Mouse (Mus musculus): ENCODE data around the gene Acsm1. TPM values are rescaled to one million over a fixed set of nuclear protein-coding genes. Genes with fewer than 3 reads are reported as not detected.
A peak's percentile ranks its signal among the peaks of the same experiment; 100 is the strongest.

The Acsm1 gene
- polyA plus RNA-seq, 1 experiment from 2014 or later: 1.8 TPM

GRCm38 (mm10) chr7:119620157-119620556 lies 13.3 kb downstream of the Acsm1 start:
- H3K27ac ChIP-seq (replicated peaks): no peak overlapping the region
- peak; percentile 34 for DNase-seq (ENCODE audit: low spot score)
- H3K4me2 ChIP-seq (replicated peaks; ENCODE audit: low read depth): no peak overlapping the region
- no peaks in the 10 kb centered on the region for H3K27me3 ChIP-seq (ENCODE audit: control insufficient read depth, insufficient read depth, low read length)
- H3K4me1 ChIP-seq (replicated peaks; ENCODE audit: control insufficient read depth, insufficient read depth): no peaks in the 10 kb centered on the region
- no peak overlapping the region for H3K9ac ChIP-seq (ENCODE audit: low read length)
- no peak overlapping the region for H3K4me3 ChIP-seq (ENCODE audit: low read depth, low read length)
- no peaks in the 10 kb centered on the region for H3K9me3 ChIP-seq (ENCODE audit: control insufficient read depth, low read length)
- peak; percentile 91 for ATAC-seq (ENCODE audit: low FRiP score, low TSS enrichment)
- TF ChIP-seq EP300 (optimal IDR thresholded peaks at IDR 0.05) (no peak), CTCF (IDR thresholded peaks at IDR 0.05; ENCODE audit: low read depth) (no peak)
- no peaks in the 10 kb centered on the region for H3K36me3 ChIP-seq (ENCODE audit: control insufficient read depth, insufficient read depth, low read length)

GRCm38 (mm10) chr7:119638773-119639172 lies 31.9 kb downstream of the Acsm1 start:
- no peaks in the 10 kb centered on the region for H3K27me3 ChIP-seq (ENCODE audit: control insufficient read depth, insufficient read depth, low read length)
- H3K9ac ChIP-seq (ENCODE audit: low read length): no peak overlapping the region
- H3K9me3 ChIP-seq (ENCODE audit: control insufficient read depth, low read length): no peaks in the 10 kb centered on the region
- no peak overlapping the region for H3K4me3 ChIP-seq (ENCODE audit: low read depth, low read length)
- DNase-seq (ENCODE audit: low spot score) (no peak), ATAC-seq (ENCODE audit: low FRiP score, low TSS enrichment) (no peak)
- H3K4me1 ChIP-seq (replicated peaks; ENCODE audit: control insufficient read depth, insufficient read depth): no peaks in the 10 kb centered on the region
- TF ChIP-seq CTCF (IDR thresholded peaks at IDR 0.05; ENCODE audit: low read depth) (no peak), EP300 (optimal IDR thresholded peaks at IDR 0.05) (no peak)
- H3K27ac ChIP-seq (replicated peaks): no peak overlapping the region
- H3K4me2 ChIP-seq (replicated peaks; ENCODE audit: low read depth): no peak overlapping the region
- no peaks in the 10 kb centered on the region for H3K36me3 ChIP-seq (ENCODE audit: control insufficient read depth, insufficient read depth, low read length)

- no peak overlapping the region for H3K4me3 ChIP-seq (ENCODE audit: low read depth, low read length)
- TF ChIP-seq EP300 (optimal IDR thresholded peaks at IDR 0.05) (no peak), CTCF (IDR thresholded peaks at IDR 0.05; ENCODE audit: low read depth) (no peak)
- DNase-seq (ENCODE audit: low spot score): no peak
- H3K4me2 ChIP-seq (replicated peaks; ENCODE audit: low read depth): no peak overlapping the region
- no peaks in the 10 kb centered on the region for H3K36me3 ChIP-seq (ENCODE audit: control insufficient read depth, insufficient read depth, low read length)
- H3K27me3 ChIP-seq (ENCODE audit: control insufficient read depth, insufficient read depth, low read length): no peaks in the 10 kb centered on the region
- no peak for ATAC-seq (ENCODE audit: low FRiP score, low TSS enrichment)
- no peak overlapping the region for H3K9ac ChIP-seq (ENCODE audit: low read length)
- no peaks in the 10 kb centered on the region for H3K9me3 ChIP-seq (ENCODE audit: control insufficient read depth, low read length)
- no peak overlapping the region for H3K27ac ChIP-seq (replicated peaks)
- H3K4me1 ChIP-seq (replicated peaks; ENCODE audit: control insufficient read depth, insufficient read depth): no peaks in the 10 kb centered on the region
- 65% methylated on average over 5 of the region's 5 CpGs for WGBS
Measured at GRCm38 (mm10) chr7:119642307-119642706, 35.5 kb downstream of the Acsm1 start.

- H3K27ac ChIP-seq (replicated peaks): no peak overlapping the region
- DNase-seq (ENCODE audit: low spot score) (no peak), ATAC-seq (ENCODE audit: low FRiP score, low TSS enrichment) (no peak)
Measured at GRCm38 (mm10) chr7:119667893-119668292, 61.1 kb downstream of the Acsm1 start.

GRCm38 (mm10) chr7:119670395-119670794 lies 63.6 kb downstream of the Acsm1 start:
- Histone ChIP-seq H3K4me1 (replicated peaks; ENCODE audit: control insufficient read depth, insufficient read depth) (no peaks in the 10 kb centered on the region), H3K27ac (replicated peaks) (no peak overlapping the region), H3K36me3 (ENCODE audit: control insufficient read depth, insufficient read depth, low read length) (no peaks in the 10 kb centered on the region), H3K4me2 (replicated peaks; ENCODE audit: low read depth) (no peak overlapping the region), H3K4me3 (ENCODE audit: low read depth, low read length) (no peak overlapping the region), H3K27me3 (ENCODE audit: control insufficient read depth, insufficient read depth, low read length) (no peaks in the 10 kb centered on the region), H3K9me3 (ENCODE audit: control insufficient read depth, low read length) (no peaks in the 10 kb centered on the region), H3K9ac (ENCODE audit: low read length) (no peak overlapping the region)
- TF ChIP-seq CTCF (IDR thresholded peaks at IDR 0.05; ENCODE audit: low read depth): no peak
- no peak for TF ChIP-seq EP300 (optimal IDR thresholded peaks at IDR 0.05)
- DNase-seq (ENCODE audit: low spot score): no peak
- ATAC-seq (ENCODE audit: low FRiP score, low TSS enrichment): no peak
- 56% methylated on average over 5 of the region's 5 CpGs for WGBS

More at GRCm38 (mm10) chr7:119667893-119668292, 61.1 kb downstream of the Acsm1 start:
- Histone ChIP-seq H3K36me3 (ENCODE audit: control insufficient read depth, insufficient read depth, low read length) (no peaks in the 10 kb centered on the region), H3K9me3 (ENCODE audit: control insufficient read depth, low read length) (no peaks in the 10 kb centered on the region), H3K4me3 (ENCODE audit: low read depth, low read length) (no peak overlapping the region), H3K27me3 (ENCODE audit: control insufficient read depth, insufficient read depth, low read length) (no peaks in the 10 kb centered on the region), H3K9ac (ENCODE audit: low read length) (no peak overlapping the region), H3K4me1 (replicated peaks; ENCODE audit: control insufficient read depth, insufficient read depth) (no peaks in the 10 kb centered on the region), H3K4me2 (replicated peaks; ENCODE audit: low read depth) (no peak overlapping the region)
- no peak for TF ChIP-seq EP300 (optimal IDR thresholded peaks at IDR 0.05)
- TF ChIP-seq CTCF (IDR thresholded peaks at IDR 0.05; ENCODE audit: low read depth): no peak
- WGBS: 84% methylated on average over 3 of the region's 3 CpGs

- Histone ChIP-seq H3K9me3 (ENCODE audit: control insufficient read depth, low read length) (no peaks in the 10 kb centered on the region), H3K36me3 (ENCODE audit: control insufficient read depth, insufficient read depth, low read length) (no peaks in the 10 kb centered on the region), H3K4me3 (ENCODE audit: low read depth, low read length) (no peak overlapping the region), H3K4me2 (replicated peaks; ENCODE audit: low read depth) (no peak overlapping the region), H3K9ac (ENCODE audit: low read length) (no peak overlapping the region), H3K4me1 (replicated peaks; ENCODE audit: control insufficient read depth, insufficient read depth) (no peaks in the 10 kb centered on the region), H3K27me3 (ENCODE audit: control insufficient read depth, insufficient read depth, low read length) (no peaks in the 10 kb centered on the region), H3K27ac (replicated peaks) (no peak overlapping the region)
- peak; percentile 66 for TF ChIP-seq CTCF (IDR thresholded peaks at IDR 0.05; ENCODE audit: low read depth)
- no peak for TF ChIP-seq EP300 (optimal IDR thresholded peaks at IDR 0.05)
- ATAC-seq (ENCODE audit: low FRiP score, low TSS enrichment) (no peak), DNase-seq (ENCODE audit: low spot score) (peak; percentile 50)
- 49% methylated on average over 6 of the region's 6 CpGs for WGBS
Measured at GRCm38 (mm10) chr7:119670925-119671324, 64.1 kb downstream of the Acsm1 start.

Measured in stomach, postnatal 0 days (tissue).